12 mouse cellular contexts compared by ENCODE assay signal in the genomic region with DNA sequence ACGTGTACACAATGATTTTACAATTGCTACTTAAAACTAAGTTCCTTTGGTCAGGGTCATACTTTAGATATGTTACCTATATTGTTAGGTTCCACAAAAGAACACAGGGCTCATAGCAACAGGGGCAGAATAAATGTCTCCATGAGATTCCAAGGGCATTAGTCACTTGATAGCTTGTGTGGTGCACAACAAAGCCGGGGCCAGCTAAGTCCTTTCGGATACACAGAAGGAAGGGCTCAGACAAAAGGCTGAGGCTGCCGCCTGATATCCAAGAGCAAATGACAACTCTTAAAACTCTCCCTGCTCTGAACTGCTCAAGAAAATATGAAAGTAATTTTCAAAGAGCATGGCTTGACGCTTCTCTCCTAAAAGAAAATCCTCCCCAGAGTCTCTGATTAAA.
DNase-seq lines count a peak whose midpoint lies in the region; ATAC-seq and TF ChIP-seq lines count a peak whose summit lies in the region.
"Had no signal": no experiment of that assay in that cellular context is flagged by ENCODE, and none has a peak within 500 bp of the region (broad histone marks: within the 10 kb centered on the region; RNA-seq: fewer than 3 reads in every experiment).

No protein-coding gene starts in this region.

- CTCF ChIA-PET in Patski (lab: Charles Lee): interaction anchor here (1.4 kb wide), 1 partner anchor 33 kb away, joined by 4 read pairs; no protein-coding TSS in a partner anchor

- POLR2A ChIA-PET in Patski (lab: Charles Lee): no interaction called here

- peaks cover 7% of the 10 kb centered on the region for H3K27me3 ChIP-seq in hindbrain, embryonic 12.5 days
- H3K27me3 ChIP-seq in hindbrain, embryonic 16.5 days (replicated peaks; ENCODE audit: control insufficient read depth, insufficient read depth, low read length): no peaks in the 10 kb centered on the region
- no peaks in the 10 kb centered on the region for H3K27me3 ChIP-seq in Patski
- H3K27me3 ChIP-seq in forebrain, embryonic 14.5 days (replicated peaks; ENCODE audit: control insufficient read depth, insufficient read depth, low read length): 0 out of 2 replicates have a peak, but pooled peaks cover 3% of the 10 kb centered on the region

- 10% methylated on average over 5 of the region's 5 CpGs for WGBS in hindbrain, embryonic 12.5 days
- 21% methylated on average over 5 of the region's 5 CpGs for WGBS in hindbrain, embryonic 16.5 days
- 2% methylated on average over 5 of the region's 5 CpGs for WGBS in forebrain, embryonic 14.5 days

- no peak for ATAC-seq in hindbrain, embryonic 12.5 days (ENCODE audit: low FRiP score)
- no peak for ATAC-seq in hindbrain, embryonic 16.5 days
- ATAC-seq in Patski: peak; percentile 72
- no peak for ATAC-seq in forebrain, embryonic 14.5 days

- in situ Hi-C loops in Patski (cut with MboI; ENCODE audit: low pct_unique_long_range_greater_than_20kb): no loop called here

- H3K4me1 ChIP-seq in hindbrain, embryonic 12.5 days: peaks cover 55% of the 10 kb centered on the region
- peaks cover 29% of the 10 kb centered on the region for H3K4me1 ChIP-seq in hindbrain, embryonic 16.5 days (ENCODE audit: control insufficient read depth, insufficient read depth, low read depth, low read length)
- peaks cover 38% of the 10 kb centered on the region for H3K4me1 ChIP-seq in forebrain, embryonic 14.5 days (ENCODE audit: control insufficient read depth, insufficient read depth, low read length)

- no peaks in the 10 kb centered on the region for H3K36me3 ChIP-seq in hindbrain, embryonic 12.5 days
- H3K36me3 ChIP-seq in hindbrain, embryonic 16.5 days (ENCODE audit: control insufficient read depth, insufficient read depth, low read length): no peaks in the 10 kb centered on the region
- H3K36me3 ChIP-seq in forebrain, embryonic 14.5 days (ENCODE audit: control insufficient read depth, insufficient read depth, low read length): no peaks in the 10 kb centered on the region

- TF ChIP-seq CTCF in Patski (IDR thresholded peaks at IDR 0.05): no peak

- H3K4me3 ChIP-seq in hindbrain, embryonic 12.5 days: no peak overlapping the region
- H3K4me3 ChIP-seq in hindbrain, embryonic 16.5 days (ENCODE audit: low read length): no peak overlapping the region
- no peak overlapping the region for H3K4me3 ChIP-seq in forebrain, embryonic 14.5 days (ENCODE audit: low read depth, low read length)
- H3K4me3 ChIP-seq: erythroblast, embryonic 14.5 days had no signal

- H3K4me2 ChIP-seq in hindbrain, embryonic 12.5 days (replicated peaks): 0 out of 2 replicates have a peak overlapping the region, but pooled peaks have one; percentile 9
- H3K4me2 ChIP-seq in hindbrain, embryonic 16.5 days (ENCODE audit: low read length): no peak overlapping the region
- 0 out of 2 replicates have a peak overlapping the region, but pooled peaks have one; percentile 36 for H3K4me2 ChIP-seq in forebrain, embryonic 14.5 days (ENCODE audit: low read length)

- H3K27ac ChIP-seq in hindbrain, embryonic 12.5 days: no peak overlapping the region
- no peak overlapping the region for H3K27ac ChIP-seq in hindbrain, embryonic 16.5 days (ENCODE audit: low read depth, low read length)
- no peak overlapping the region for H3K27ac ChIP-seq in forebrain, embryonic 14.5 days (ENCODE audit: low read depth, low read length)

- H3K9me3 ChIP-seq in hindbrain, embryonic 12.5 days (replicated peaks): no peaks in the 10 kb centered on the region
- H3K9me3 ChIP-seq in hindbrain, embryonic 16.5 days (ENCODE audit: control insufficient read depth, low read length): no peaks in the 10 kb centered on the region
- H3K9me3 ChIP-seq in forebrain, embryonic 14.5 days (replicated peaks; ENCODE audit: control insufficient read depth, low read length): no peaks in the 10 kb centered on the region

- no peak overlapping the region for H3K9ac ChIP-seq in hindbrain, embryonic 12.5 days
- no peak overlapping the region for H3K9ac ChIP-seq in hindbrain, embryonic 16.5 days (ENCODE audit: low read depth, low read length)
- H3K9ac ChIP-seq in forebrain, embryonic 14.5 days (ENCODE audit: low read length): no peak overlapping the region
- H3K9ac ChIP-seq: hindbrain, embryonic 14.5 days had no signal

- peak; percentile 50 to 83 for DNase-seq in adrenal gland, adult (ENCODE audit: inconsistent age in 2 of 2, low spot score in 1 of 2)
- no peak for DNase-seq in adrenal gland, postnatal 4 days (ENCODE audit: low spot score in 2 of 2)
- DNase-seq in Patski (ENCODE audit: low read depth, low spot score): no peak
- peak; percentile 44 for DNase-seq in forebrain, embryonic 14.5 days (ENCODE audit: low spot score)
- no peak for DNase-seq in cerebellum, adult 8-10 months
- DNase-seq in right cerebral cortex, adult 18-20 months: no peak
- DNase-seq: liver; right cerebral cortex, postnatal 25 days had no signal

Comparison
In these comparisons a context has a peak if more than half of its experiments do, and no peak if none do; other contexts are left out.
1. DNase-seq: peak in adrenal gland, adult (2 of 2) and forebrain, embryonic 14.5 days (single experiment); none in adrenal gland, postnatal 4 days (0 of 2), Patski (single experiment), cerebellum, adult 8-10 months (single experiment) and right cerebral cortex, adult 18-20 months (single experiment).